Mouse (Mus musculus) olfactory bulb, adult 2 months (tissue): Measurements from ENCODE around the gene Igsf23.

Experiments
- CTCF ChIP-seq: fragments of 200-500 bp; IDR thresholded peaks from 2 replicates; pipeline ENCODE4 v1.5.1; 2012; ENCODE audit warnings: low read depth, mild to moderate bottlenecking, low read length, moderate library complexity; ENCODE audit not compliant: insufficient read depth
- POLR2A ChIP-seq: fragments of 200-500 bp; IDR thresholded peaks from 2 replicates; pipeline ENCODE4 v1.6.1; 2012; ENCODE audit warnings: mild to moderate bottlenecking, low read depth, low read length, moderate library complexity; ENCODE audit not compliant: insufficient read depth

- TF ChIP-seq CTCF (no peak), POLR2A (no peak)
Measured at GRCm38 (mm10) chr7:19949996-19950395, 560 bp downstream of the Igsf23 start.
